Mouse (Mus musculus): ENCODE data around the gene Fgf12. TPM values are rescaled to one million over a fixed set of nuclear protein-coding genes. Genes with fewer than 3 reads are reported as not detected.
A peak's percentile ranks its signal among the peaks of the same experiment; 100 is the strongest.

Gene Fgf12
- total and polyA plus RNA-seq, 2 experiments, result 0.18 to 0.21 TPM

GRCm38 (mm10) chr16:28337930-28338329 is 414.9 kb downstream of the Fgf12 start:
- Histone ChIP-seq H3K27me3 (ENCODE audit: control insufficient read depth, insufficient read depth, low read length) (no peaks in the 10 kb centered on the region; the same call in 1 of the 2 replicates), H3K36me3 (ENCODE audit: control insufficient read depth, insufficient read depth, low read length) (no peaks in the 10 kb centered on the region), H3K27ac (replicated peaks; ENCODE audit: insufficient read depth, low read depth, low read length) (no peak overlapping the region), H3K79me2 (ENCODE audit: control insufficient read depth, insufficient read depth, low read length) (no peaks in the 10 kb centered on the region), H3K4me3 (ENCODE audit: insufficient read depth, low read depth, low read length) (no peak overlapping the region), H3K9ac (ENCODE audit: low read depth, low read length) (no peak overlapping the region), H3K4me1 (ENCODE audit: control insufficient read depth, insufficient read depth, low read length) (no peaks in the 10 kb centered on the region)
- WGBS, result 73% methylated on average over 1 of the region's 1 CpGs
- TF ChIP-seq POLR2A (IDR thresholded peaks at IDR 0.05; ENCODE audit: extremely low read depth, insufficient read depth, low read length) (no peak), CTCF (IDR thresholded peaks at IDR 0.05; ENCODE audit: low read depth, low read length) (no peak)
- peak; percentile 62 for DNase-seq (ENCODE audit: extremely low read depth, low read depth, low spot score)

GRCm38 (mm10) chr16:28336700-28337099 is 416.2 kb downstream of the Fgf12 start:
- H3K27me3 ChIP-seq (ENCODE audit: control insufficient read depth, insufficient read depth, low read length), result no peaks in the 10 kb centered on the region; the same call in 1 of the 2 replicates
- 45% methylated on average over 1 of the region's 1 CpGs for WGBS
- H3K4me1 ChIP-seq (ENCODE audit: control insufficient read depth, insufficient read depth, low read length), result no peaks in the 10 kb centered on the region
- no peak for DNase-seq (ENCODE audit: extremely low read depth, low read depth, low spot score)
- H3K27ac ChIP-seq (replicated peaks; ENCODE audit: insufficient read depth, low read depth, low read length), result no peak overlapping the region
- no peak for TF ChIP-seq POLR2A (IDR thresholded peaks at IDR 0.05; ENCODE audit: extremely low read depth, insufficient read depth, low read length)
- no peaks in the 10 kb centered on the region for H3K36me3 ChIP-seq (ENCODE audit: control insufficient read depth, insufficient read depth, low read length)
- H3K9ac ChIP-seq (ENCODE audit: low read depth, low read length), result no peak overlapping the region
- H3K4me3 ChIP-seq (ENCODE audit: insufficient read depth, low read depth, low read length), result no peak overlapping the region
- H3K79me2 ChIP-seq (ENCODE audit: control insufficient read depth, insufficient read depth, low read length), result no peaks in the 10 kb centered on the region

- Histone ChIP-seq H3K4me3 (ENCODE audit: insufficient read depth, low read depth, low read length) (no peak overlapping the region), H3K9ac (ENCODE audit: low read depth, low read length) (no peak overlapping the region), H3K27ac (replicated peaks; ENCODE audit: insufficient read depth, low read depth, low read length) (no peak overlapping the region), H3K27me3 (ENCODE audit: control insufficient read depth, insufficient read depth, low read length) (no peaks in the 10 kb centered on the region; the same call in 1 of the 2 replicates), H3K79me2 (ENCODE audit: control insufficient read depth, insufficient read depth, low read length) (no peaks in the 10 kb centered on the region), H3K36me3 (ENCODE audit: control insufficient read depth, insufficient read depth, low read length) (no peaks in the 10 kb centered on the region), H3K4me1 (ENCODE audit: control insufficient read depth, insufficient read depth, low read length) (no peaks in the 10 kb centered on the region)
- 79% methylated on average over 3 of the region's 3 CpGs for WGBS
- no peak for TF ChIP-seq CTCF (IDR thresholded peaks at IDR 0.05; ENCODE audit: low read depth, low read length)
- no peak for TF ChIP-seq POLR2A (IDR thresholded peaks at IDR 0.05; ENCODE audit: extremely low read depth, insufficient read depth, low read length)
- no peak for DNase-seq (ENCODE audit: extremely low read depth, low read depth, low spot score)
Measured at GRCm38 (mm10) chr16:28335025-28335424, 417.8 kb downstream of the Fgf12 start.

GRCm38 (mm10) chr16:28323576-28323975 is 429.3 kb downstream of the Fgf12 start:
- no peak overlapping the region for H3K4me3 ChIP-seq (ENCODE audit: insufficient read depth, low read depth, low read length)
- no peaks in the 10 kb centered on the region for H3K4me1 ChIP-seq (ENCODE audit: control insufficient read depth, insufficient read depth, low read length)
- H3K27ac ChIP-seq (replicated peaks; ENCODE audit: insufficient read depth, low read depth, low read length), result no peak overlapping the region
- H3K27me3 ChIP-seq (ENCODE audit: control insufficient read depth, insufficient read depth, low read length), result no peaks in the 10 kb centered on the region
- no peak overlapping the region for H3K9ac ChIP-seq (ENCODE audit: low read depth, low read length)
- DNase-seq (ENCODE audit: extremely low read depth, low read depth, low spot score), result no peak
- H3K79me2 ChIP-seq (ENCODE audit: control insufficient read depth, insufficient read depth, low read length), result no peaks in the 10 kb centered on the region
- WGBS, result 89% methylated on average over 3 of the region's 3 CpGs
- H3K36me3 ChIP-seq (ENCODE audit: control insufficient read depth, insufficient read depth, low read length), result no peaks in the 10 kb centered on the region
- TF ChIP-seq CTCF (IDR thresholded peaks at IDR 0.05; ENCODE audit: low read depth, low read length), result no peak

GRCm38 (mm10) chr16:28311618-28312017 is 441.2 kb downstream of the Fgf12 start:
- no peak overlapping the region for H3K27ac ChIP-seq (replicated peaks; ENCODE audit: insufficient read depth, low read depth, low read length)
- no peak for DNase-seq (ENCODE audit: extremely low read depth, low read depth, low spot score)
- no peak for TF ChIP-seq CTCF (IDR thresholded peaks at IDR 0.05; ENCODE audit: low read depth, low read length)
- TF ChIP-seq POLR2A (IDR thresholded peaks at IDR 0.05; ENCODE audit: extremely low read depth, insufficient read depth, low read length), result no peak
- H3K79me2 ChIP-seq (ENCODE audit: control insufficient read depth, insufficient read depth, low read length), result no peaks in the 10 kb centered on the region
- no peaks in the 10 kb centered on the region for H3K4me1 ChIP-seq (ENCODE audit: control insufficient read depth, insufficient read depth, low read length)
- no peak overlapping the region for H3K9ac ChIP-seq (ENCODE audit: low read depth, low read length)
- H3K4me3 ChIP-seq (ENCODE audit: insufficient read depth, low read depth, low read length), result no peak overlapping the region
- WGBS, result 88% methylated on average over 4 of the region's 4 CpGs
- no peaks in the 10 kb centered on the region for H3K36me3 ChIP-seq (ENCODE audit: control insufficient read depth, insufficient read depth, low read length)
- H3K27me3 ChIP-seq (ENCODE audit: control insufficient read depth, insufficient read depth, low read length), result no peaks in the 10 kb centered on the region

GRCm38 (mm10) chr16:28303889-28304288 is 449.0 kb downstream of the Fgf12 start:
- Histone ChIP-seq H3K4me3 (ENCODE audit: insufficient read depth, low read depth, low read length) (no peak overlapping the region), H3K27ac (replicated peaks; ENCODE audit: insufficient read depth, low read depth, low read length) (no peak overlapping the region), H3K4me1 (ENCODE audit: control insufficient read depth, insufficient read depth, low read length) (no peaks in the 10 kb centered on the region), H3K79me2 (ENCODE audit: control insufficient read depth, insufficient read depth, low read length) (no peaks in the 10 kb centered on the region), H3K9ac (ENCODE audit: low read depth, low read length) (no peak overlapping the region), H3K27me3 (ENCODE audit: control insufficient read depth, insufficient read depth, low read length) (no peaks in the 10 kb centered on the region), H3K36me3 (ENCODE audit: control insufficient read depth, insufficient read depth, low read length) (no peaks in the 10 kb centered on the region)
- 39% methylated on average over 1 of the region's 1 CpGs for WGBS
- TF ChIP-seq CTCF (IDR thresholded peaks at IDR 0.05; ENCODE audit: low read depth, low read length) (no peak), POLR2A (IDR thresholded peaks at IDR 0.05; ENCODE audit: extremely low read depth, insufficient read depth, low read length) (no peak)
- no peak for DNase-seq (ENCODE audit: extremely low read depth, low read depth, low spot score)
